Mouse (Mus musculus): ENCODE measurements at regions not wholly inside any gene's neighbourhood (a gene's known extent, or its start where the extent isn't known, plus 50 kb on each side); places are given as distances from the start of the nearest gene placed in this dataset.

- Histone ChIP-seq H3K9me3 (replicated peaks; ENCODE audit: control insufficient read depth, low read length) (no peaks in the 10 kb centered on the region), H3K36me3 (ENCODE audit: control insufficient read depth, insufficient read depth) (no peaks in the 10 kb centered on the region), H3K27me3 (ENCODE audit: control insufficient read depth, insufficient read depth, low read length) (no peaks in the 10 kb centered on the region), H3K9ac (ENCODE audit: low read length) (no peak overlapping the region), H3K4me1 (ENCODE audit: control insufficient read depth, insufficient read depth, low read length) (peaks cover 4% of the 10 kb centered on the region; the same call in 1 of the 2 replicates), H3K27ac (ENCODE audit: low read length) (no peak overlapping the region), H3K4me3 (ENCODE audit: low read length) (no peak overlapping the region), H3K4me2 (ENCODE audit: low read depth, low read length) (no peak overlapping the region)
- 19% methylated on average over 4 of the region's 4 CpGs for WGBS
- ATAC-seq (replicated peaks; ENCODE audit: extremely low read depth, insufficient read depth, low FRiP score), result no peak
Measured at GRCm38 (mm10) chr2:133373543-133373942, 178.4 kb upstream of the Bmp2 start.

DNA sequence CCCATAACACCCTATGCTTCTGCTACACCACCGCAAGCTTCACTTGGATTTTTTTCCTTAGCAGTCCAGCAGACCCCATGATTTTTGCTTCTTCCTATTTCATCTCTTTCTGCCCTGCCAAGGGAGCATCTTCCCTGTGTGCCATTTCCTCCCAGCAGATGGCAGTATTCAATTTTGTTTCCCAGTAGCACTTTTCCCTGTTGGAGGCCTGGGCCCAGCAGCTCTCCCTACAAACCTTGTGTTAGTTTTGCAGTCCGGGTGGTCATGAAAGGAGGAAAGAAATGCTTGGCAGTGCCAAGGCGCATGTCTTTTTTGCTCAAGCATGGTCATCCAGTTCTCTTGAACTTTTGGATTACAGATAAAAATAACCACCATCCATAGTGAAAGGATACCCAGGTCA, 170.9 kb upstream of the Bmp2 start:
- ATAC-seq (replicated peaks; ENCODE audit: extremely low read depth, insufficient read depth, low FRiP score), result no peak
- Histone ChIP-seq H3K9me3 (replicated peaks; ENCODE audit: control insufficient read depth, low read length) (peaks cover 2% of the 10 kb centered on the region; the same call in 1 of the 2 replicates), H3K27me3 (ENCODE audit: control insufficient read depth, insufficient read depth, low read length) (no peaks in the 10 kb centered on the region), H3K4me2 (ENCODE audit: low read depth, low read length) (no peak overlapping the region), H3K4me1 (ENCODE audit: control insufficient read depth, insufficient read depth, low read length) (no peaks in the 10 kb centered on the region), H3K27ac (ENCODE audit: low read length) (no peak overlapping the region), H3K9ac (ENCODE audit: low read length) (no peak overlapping the region), H3K4me3 (ENCODE audit: low read length) (no peak overlapping the region), H3K36me3 (ENCODE audit: control insufficient read depth, insufficient read depth) (no peaks in the 10 kb centered on the region)
- WGBS, result 59% methylated on average over 3 of the region's 3 CpGs

- no peak for ATAC-seq (replicated peaks; ENCODE audit: extremely low read depth, insufficient read depth, low FRiP score)
- Histone ChIP-seq H3K27me3 (ENCODE audit: control insufficient read depth, insufficient read depth, low read length) (no peaks in the 10 kb centered on the region), H3K9ac (ENCODE audit: low read length) (no peak overlapping the region), H3K4me3 (ENCODE audit: low read length) (no peak overlapping the region), H3K27ac (ENCODE audit: low read length) (no peak overlapping the region), H3K9me3 (replicated peaks; ENCODE audit: control insufficient read depth, low read length) (peaks cover 5% of the 10 kb centered on the region; the same call in 1 of the 2 replicates), H3K4me2 (ENCODE audit: low read depth, low read length) (no peak overlapping the region), H3K36me3 (ENCODE audit: control insufficient read depth, insufficient read depth) (no peaks in the 10 kb centered on the region), H3K4me1 (ENCODE audit: control insufficient read depth, insufficient read depth, low read length) (no peaks in the 10 kb centered on the region)
- WGBS, result 90% methylated on average over 3 of the region's 3 CpGs
Measured at GRCm38 (mm10) chr2:133383135-133383920, 168.6 kb upstream of the Bmp2 start.

GRCm38 (mm10) chr2:133385297-133385696, 166.7 kb upstream of the Bmp2 start:
- 71% methylated on average over 2 of the region's 2 CpGs for WGBS
- H3K9ac ChIP-seq (ENCODE audit: low read length), result no peak overlapping the region
- peaks cover 5% of the 10 kb centered on the region; the same call in 1 of the 2 replicates for H3K9me3 ChIP-seq (replicated peaks; ENCODE audit: control insufficient read depth, low read length)
- H3K4me3 ChIP-seq (ENCODE audit: low read length), result no peak overlapping the region
- H3K4me2 ChIP-seq (ENCODE audit: low read depth, low read length), result no peak overlapping the region
- H3K27ac ChIP-seq (ENCODE audit: low read length), result no peak overlapping the region
- ATAC-seq (replicated peaks; ENCODE audit: extremely low read depth, insufficient read depth, low FRiP score), result no peak
- no peaks in the 10 kb centered on the region for H3K4me1 ChIP-seq (ENCODE audit: control insufficient read depth, insufficient read depth, low read length)
- no peaks in the 10 kb centered on the region for H3K27me3 ChIP-seq (ENCODE audit: control insufficient read depth, insufficient read depth, low read length)
- no peaks in the 10 kb centered on the region for H3K36me3 ChIP-seq (ENCODE audit: control insufficient read depth, insufficient read depth)

GRCm38 (mm10) chr2:133387349-133387748, 164.6 kb upstream of the Bmp2 start:
- Histone ChIP-seq H3K27me3 (ENCODE audit: control insufficient read depth, insufficient read depth, low read length) (no peaks in the 10 kb centered on the region), H3K9ac (ENCODE audit: low read length) (no peak overlapping the region), H3K4me2 (ENCODE audit: low read depth, low read length) (no peak overlapping the region), H3K27ac (ENCODE audit: low read length) (no peak overlapping the region), H3K9me3 (replicated peaks; ENCODE audit: control insufficient read depth, low read length) (peaks cover 5% of the 10 kb centered on the region; the same call in 1 of the 2 replicates), H3K36me3 (ENCODE audit: control insufficient read depth, insufficient read depth) (no peaks in the 10 kb centered on the region), H3K4me3 (ENCODE audit: low read length) (no peak overlapping the region), H3K4me1 (ENCODE audit: control insufficient read depth, insufficient read depth, low read length) (no peaks in the 10 kb centered on the region)
- no peak for ATAC-seq (replicated peaks; ENCODE audit: extremely low read depth, insufficient read depth, low FRiP score)
- WGBS, result 89% methylated on average over 3 of the region's 3 CpGs

DNA sequence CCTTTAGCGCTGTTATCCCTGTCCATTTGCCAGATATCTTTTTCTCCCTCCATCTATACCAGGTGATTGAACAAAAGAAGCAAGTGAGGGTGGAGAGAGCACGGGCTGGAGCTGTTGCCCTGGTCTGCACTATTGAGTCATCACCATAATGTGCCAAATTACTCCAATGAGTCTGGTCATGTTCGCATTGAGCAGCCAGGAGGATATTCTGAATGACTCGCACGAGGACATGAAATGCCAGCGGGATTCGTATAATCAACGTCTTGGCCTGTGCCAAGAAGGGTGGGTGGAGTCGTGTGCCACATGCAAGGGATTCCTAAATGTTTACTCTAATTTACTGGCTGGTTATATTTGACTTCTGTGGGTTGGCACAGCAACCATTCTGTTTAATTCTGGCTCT, 159.7 kb upstream of the Bmp2 start:
- H3K4me2 ChIP-seq (ENCODE audit: low read depth, low read length), result no peak overlapping the region
- H3K9me3 ChIP-seq (replicated peaks; ENCODE audit: control insufficient read depth, low read length), result no peaks in the 10 kb centered on the region
- no peak overlapping the region for H3K27ac ChIP-seq (ENCODE audit: low read length)
- H3K27me3 ChIP-seq (ENCODE audit: control insufficient read depth, insufficient read depth, low read length), result no peaks in the 10 kb centered on the region
- H3K4me3 ChIP-seq (ENCODE audit: low read length), result no peak overlapping the region
- no peak for ATAC-seq (replicated peaks; ENCODE audit: extremely low read depth, insufficient read depth, low FRiP score)
- 79% methylated on average over 9 of the region's 9 CpGs for WGBS
- H3K36me3 ChIP-seq (ENCODE audit: control insufficient read depth, insufficient read depth), result no peaks in the 10 kb centered on the region
- no peaks in the 10 kb centered on the region for H3K4me1 ChIP-seq (ENCODE audit: control insufficient read depth, insufficient read depth, low read length)
- H3K9ac ChIP-seq (ENCODE audit: low read length), result no peak overlapping the region

DNA sequence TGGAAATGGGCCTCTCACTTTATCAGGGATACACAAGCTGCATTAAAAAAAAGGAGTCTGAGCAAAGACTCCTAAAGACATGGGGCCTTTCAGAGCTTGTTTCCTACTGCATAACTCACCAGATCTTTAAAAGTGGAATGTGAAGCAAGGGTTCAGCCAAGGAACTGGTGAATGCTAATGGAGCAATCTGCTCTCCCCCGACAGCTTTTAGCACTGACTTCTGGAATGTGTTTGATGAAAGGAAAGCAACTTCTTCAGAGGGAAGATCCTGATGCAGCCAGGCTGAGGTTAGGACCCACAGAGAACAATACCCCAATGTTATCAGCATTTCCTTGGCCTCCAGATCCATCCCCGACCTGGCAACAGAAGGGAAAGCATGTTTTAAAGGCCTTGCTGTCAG, 154.4 kb upstream of the Bmp2 start:
- no peak for ATAC-seq (replicated peaks; ENCODE audit: extremely low read depth, insufficient read depth, low FRiP score)

DNA sequence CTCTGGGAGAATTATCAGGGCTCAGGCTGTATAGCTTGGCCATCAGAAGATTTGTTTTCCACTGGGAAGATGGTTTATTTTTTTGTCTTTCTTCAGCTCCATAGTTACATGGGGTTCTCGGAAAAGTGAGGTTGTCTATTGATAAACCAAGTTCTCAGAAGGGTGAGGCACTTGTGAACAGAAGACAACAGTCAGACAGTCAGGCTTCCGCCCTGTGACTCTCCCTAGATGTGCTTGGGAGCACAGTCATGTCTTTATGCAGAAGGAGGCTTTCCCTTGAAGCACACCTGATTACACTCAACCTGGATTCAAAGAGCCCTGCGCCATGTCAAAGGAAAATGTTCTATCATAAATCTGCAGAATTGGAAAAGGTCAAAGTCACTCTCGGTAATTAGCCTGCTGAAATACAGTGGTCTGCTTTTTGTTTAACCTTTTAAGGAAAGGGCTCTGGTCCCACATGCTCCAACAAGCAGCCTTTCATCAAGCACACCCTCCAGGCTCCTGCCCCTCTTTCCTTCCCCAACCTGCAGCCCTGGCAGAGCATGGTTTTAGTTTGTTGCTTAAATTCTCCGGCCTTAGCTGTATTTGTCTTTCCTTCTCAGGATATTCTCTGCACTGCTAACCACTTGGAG, 152.8 kb upstream of the Bmp2 start:
- Histone ChIP-seq H3K4me3 (ENCODE audit: low read length) (no peak overlapping the region), H3K4me2 (ENCODE audit: low read depth, low read length) (no peak overlapping the region), H3K27ac (ENCODE audit: low read length) (no peak overlapping the region), H3K27me3 (ENCODE audit: control insufficient read depth, insufficient read depth, low read length) (no peaks in the 10 kb centered on the region), H3K36me3 (ENCODE audit: control insufficient read depth, insufficient read depth) (no peaks in the 10 kb centered on the region), H3K9me3 (replicated peaks; ENCODE audit: control insufficient read depth, low read length) (no peaks in the 10 kb centered on the region), H3K9ac (ENCODE audit: low read length) (no peak overlapping the region), H3K4me1 (ENCODE audit: control insufficient read depth, insufficient read depth, low read length) (no peaks in the 10 kb centered on the region)
- no peak for ATAC-seq (replicated peaks; ENCODE audit: extremely low read depth, insufficient read depth, low FRiP score)
- WGBS, result 76% methylated on average over 5 of the region's 5 CpGs

More for the DNA sequence above, 154.4 kb upstream of the Bmp2 start:
- Histone ChIP-seq H3K4me1 (ENCODE audit: control insufficient read depth, insufficient read depth, low read length) (no peaks in the 10 kb centered on the region), H3K27ac (ENCODE audit: low read length) (no peak overlapping the region), H3K4me3 (ENCODE audit: low read length) (no peak overlapping the region), H3K4me2 (ENCODE audit: low read depth, low read length) (no peak overlapping the region), H3K9ac (ENCODE audit: low read length) (no peak overlapping the region), H3K36me3 (ENCODE audit: control insufficient read depth, insufficient read depth) (no peaks in the 10 kb centered on the region), H3K27me3 (ENCODE audit: control insufficient read depth, insufficient read depth, low read length) (no peaks in the 10 kb centered on the region), H3K9me3 (replicated peaks; ENCODE audit: control insufficient read depth, low read length) (no peaks in the 10 kb centered on the region)
- WGBS, result 12% methylated on average over 2 of the region's 2 CpGs

DNA sequence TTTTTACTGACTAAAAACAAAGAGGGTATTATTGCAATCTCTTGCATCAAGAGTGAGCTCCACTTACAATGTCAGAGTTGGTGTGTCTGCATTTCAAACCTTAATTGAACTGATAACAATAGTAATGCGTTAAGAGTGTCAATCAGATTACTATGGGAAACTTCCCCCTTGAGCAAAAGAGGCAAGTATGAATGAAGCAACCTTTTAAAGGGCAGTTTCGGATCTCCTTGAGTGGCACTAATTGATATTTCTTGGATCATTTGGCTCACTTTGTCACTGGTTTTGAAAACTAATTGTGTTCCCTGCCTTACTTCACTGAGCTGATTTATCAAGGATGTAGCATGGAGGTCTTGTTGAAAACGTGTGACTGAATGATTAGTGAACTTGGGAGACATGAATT, 151.0 kb upstream of the Bmp2 start:
- no peak overlapping the region for H3K9ac ChIP-seq (ENCODE audit: low read length)
- WGBS, result 53% methylated on average over 3 of the region's 3 CpGs
- no peak for ATAC-seq (replicated peaks; ENCODE audit: extremely low read depth, insufficient read depth, low FRiP score)

More for the DNA sequence above, 151.0 kb upstream of the Bmp2 start:
- Histone ChIP-seq H3K4me1 (ENCODE audit: control insufficient read depth, insufficient read depth, low read length) (no peaks in the 10 kb centered on the region), H3K27me3 (ENCODE audit: control insufficient read depth, insufficient read depth, low read length) (no peaks in the 10 kb centered on the region), H3K27ac (ENCODE audit: low read length) (no peak overlapping the region), H3K4me3 (ENCODE audit: low read length) (no peak overlapping the region), H3K4me2 (ENCODE audit: low read depth, low read length) (no peak overlapping the region), H3K9me3 (replicated peaks; ENCODE audit: control insufficient read depth, low read length) (no peaks in the 10 kb centered on the region), H3K36me3 (ENCODE audit: control insufficient read depth, insufficient read depth) (no peaks in the 10 kb centered on the region)

Data from heart, embryonic 16.5 days (tissue).